In the genomic region with DNA sequence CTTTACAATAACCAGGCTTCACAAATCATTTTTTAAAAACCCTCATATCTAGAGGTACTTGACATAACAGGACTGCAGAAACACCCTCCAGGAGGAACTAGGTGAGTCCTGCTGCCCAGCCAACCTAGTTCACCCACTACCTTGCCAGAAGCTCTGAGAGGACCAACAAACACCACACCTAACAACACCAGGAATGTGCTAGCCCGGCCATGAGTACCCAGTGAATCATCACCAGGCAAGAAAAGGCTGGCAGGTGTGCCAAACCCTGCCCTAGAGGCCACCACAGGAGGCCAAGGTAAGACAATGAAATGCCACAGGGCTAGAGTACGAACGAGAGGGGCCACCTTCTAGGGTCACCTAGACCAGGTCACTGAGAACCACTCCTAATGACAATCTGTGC, we compare ENCODE assay signal across 16 mouse cellular contexts.
"Had no signal": no experiment of that assay in that cellular context is flagged by ENCODE, and none has a peak within 500 bp of the region (broad histone marks: within the 10 kb centered on the region; RNA-seq: fewer than 3 reads in every experiment).

No protein-coding gene starts in this region.

- DNase-seq: kidney, adult 2 months; kidney, postnatal 4 days; liver; right cerebral cortex, postnatal 14 days; thymus, postnatal 36 days had no signal

- H3K36me3 ChIP-seq: intestine, embryonic 15.5 days; stomach, embryonic 15.5 days had no signal

- H3K9ac ChIP-seq: hindbrain, embryonic 14.5 days; intestine, embryonic 15.5 days; limb, embryonic 12.5 days; liver, embryonic 15.5 days; lung, embryonic 15.5 days; midbrain, embryonic 15.5 days; neural tube, embryonic 12.5 days; stomach, embryonic 15.5 days had no signal

- H3K27me3 ChIP-seq: intestine, embryonic 15.5 days; limb, embryonic 12.5 days; liver, embryonic 15.5 days; lung, embryonic 15.5 days; midbrain, embryonic 15.5 days; neural tube, embryonic 12.5 days; stomach, embryonic 15.5 days had no signal

- H3K4me3 ChIP-seq: intestine, embryonic 15.5 days; layer of hippocampus, adult 2 months; limb, embryonic 12.5 days; liver, embryonic 15.5 days; lung, embryonic 15.5 days; midbrain, embryonic 10.5 days; midbrain, embryonic 15.5 days; neural tube, embryonic 12.5 days; stomach, embryonic 15.5 days had no signal

- H3K27ac ChIP-seq: hindbrain, embryonic 14.5 days; intestine, embryonic 15.5 days; kidney, postnatal 0 days; layer of hippocampus, adult 2 months; limb, embryonic 12.5 days; liver, embryonic 15.5 days; lung, embryonic 15.5 days; midbrain, embryonic 10.5 days; midbrain, embryonic 15.5 days; neural tube, embryonic 12.5 days; stomach, embryonic 15.5 days had no signal

- H3K9me3 ChIP-seq: intestine, embryonic 15.5 days; limb, embryonic 12.5 days; liver, embryonic 15.5 days; lung, embryonic 15.5 days; midbrain, embryonic 10.5 days; midbrain, embryonic 15.5 days; neural tube, embryonic 12.5 days; stomach, embryonic 15.5 days had no signal

- H3K4me1 ChIP-seq: midbrain, embryonic 10.5 days; midbrain, embryonic 15.5 days; neural tube, embryonic 12.5 days; stomach, embryonic 15.5 days had no signal

- H3K4me2 ChIP-seq: hindbrain, embryonic 14.5 days; intestine, embryonic 15.5 days; limb, embryonic 12.5 days; liver, embryonic 15.5 days; lung, embryonic 15.5 days; midbrain, embryonic 15.5 days; neural tube, embryonic 12.5 days; stomach, embryonic 15.5 days had no signal

- ATAC-seq: intestine, embryonic 15.5 days; midbrain, embryonic 15.5 days had no signal
